Mouse (Mus musculus) forebrain, embryonic 11.5 days (tissue): ENCODE results near the gene Methig1. TPM values are rescaled to one million over a fixed set of nuclear protein-coding genes. Genes with fewer than 3 reads are reported as not detected.
"Not testable (repeated sequence)": the region's sequence is repeated elsewhere in the genome, so short reads cannot be mapped to it uniquely, and the experiment has no call there.

Source experiments
- ATAC-seq: fragments of 200-750 bp; cut with Nextera tagmentation; replicated peaks from 2 replicates; pipeline ENCODE4 v1.8.0; 2017; ENCODE audit warnings: moderate TSS enrichment; ENCODE audit not compliant: low FRiP score
- DNase-seq: peaks from one replicate; pipeline ENCODE4 v3.0.0-alpha.2; 2017; ENCODE audit warnings: low spot score
- H3K27ac ChIP-seq: fragments of 300-500 bp; sonication (generic); 2 replicates; pipeline ENCODE4 v1.5.1; 2014; ENCODE audit warnings: low read depth, low read length
- H3K27me3 ChIP-seq: fragments of 300-500 bp; sonication (generic); 2 replicates; pipeline ENCODE4 v1.6.1; 2014; ENCODE audit warnings: mild to moderate bottlenecking, low read length, mixed read lengths; ENCODE audit not compliant: control insufficient read depth, insufficient read depth
- H3K36me3 ChIP-seq: fragments of 300-500 bp; sonication (generic); 2 replicates; pipeline ENCODE4 v1.6.1; 2014; ENCODE audit warnings: mild to moderate bottlenecking, low read length, moderate library complexity, mixed read lengths; ENCODE audit not compliant: control insufficient read depth, insufficient read depth
- H3K4me1 ChIP-seq: fragments of 300-500 bp; sonication (generic); replicated peaks from 2 replicates; pipeline ENCODE4 v1.6.1; 2014; ENCODE audit warnings: low read length, mixed read lengths; ENCODE audit not compliant: control insufficient read depth, insufficient read depth
- H3K4me2 ChIP-seq: fragments of 300-500 bp; sonication (generic); 2 replicates; pipeline ENCODE4 v1.6.1; 2014; ENCODE audit warnings: low read depth, mild to moderate bottlenecking, low read length, moderate library complexity, mixed read lengths; ENCODE audit not compliant: severe bottlenecking
- H3K4me3 ChIP-seq: fragments of 300-500 bp; sonication (generic); 2 replicates; pipeline ENCODE4 v1.5.1; 2014; ENCODE audit warnings: low read depth, low read length
- H3K9ac ChIP-seq: fragments of 300-500 bp; sonication (generic); 2 replicates; pipeline ENCODE4 v1.6.1; 2014; ENCODE audit warnings: low read length
- H3K9me3 ChIP-seq: fragments of 300-500 bp; sonication (generic); 2 replicates; pipeline ENCODE4 v1.6.1; 2016; ENCODE audit warnings: low read length, mixed read lengths; ENCODE audit not compliant: control insufficient read depth
- WGBS: fragments of 180-500 bp; shearing (Covaris S2); extraction: QIAGEN DNeasy Blood & Tissue Kit; methylation state at CpG from one replicate; pipeline ENCODE4 v1.1.7; 2014; 5-methylcytosine and 5-hydroxymethylcytosine counted together
- polyA plus RNA-seq: library from polyadenylated mRNA; unstranded; fragments of >200 nt; fragmentation: Nextera tagmentation; extraction: Ambion mirVana; gene quantifications from 2 replicates; pipeline ENCODE4 v1.2.1, GENCODE M21; 2014

Gene Methig1
- polyA plus RNA-seq, 1 experiment from 2014 or later: not detected

DNA sequence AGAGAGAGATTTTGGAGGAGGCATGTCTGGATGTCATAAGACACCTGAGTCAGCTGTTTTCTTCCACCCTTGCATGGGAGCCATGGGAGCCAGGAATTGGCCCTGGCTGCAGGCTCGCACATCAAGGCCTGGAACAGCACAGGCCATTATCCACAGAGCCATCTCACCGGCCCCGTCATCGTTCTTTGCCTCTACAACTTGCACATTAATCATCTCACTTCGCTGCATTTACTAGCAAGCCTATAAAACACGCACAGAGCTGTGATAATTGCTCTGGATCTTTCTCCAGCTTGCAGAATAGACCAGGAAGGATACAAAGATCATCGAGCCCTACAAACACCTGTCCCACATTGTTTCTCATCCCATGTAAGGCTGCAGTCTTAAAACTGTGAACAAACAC is 22.2 kb upstream of the Methig1 start:
- Histone ChIP-seq H3K27ac (no peak overlapping the region), H3K4me3 (no peak overlapping the region), H3K4me1 (no peaks in the 10 kb centered on the region), H3K9me3 (no peaks in the 10 kb centered on the region), H3K27me3 (no peaks in the 10 kb centered on the region), H3K4me2 (no peak overlapping the region), H3K9ac (no peak overlapping the region), H3K36me3 (no peaks in the 10 kb centered on the region)
- DNase-seq (no peak), ATAC-seq (no peak)
- 85% methylated on average over 7 of the region's 7 CpGs for WGBS

DNA sequence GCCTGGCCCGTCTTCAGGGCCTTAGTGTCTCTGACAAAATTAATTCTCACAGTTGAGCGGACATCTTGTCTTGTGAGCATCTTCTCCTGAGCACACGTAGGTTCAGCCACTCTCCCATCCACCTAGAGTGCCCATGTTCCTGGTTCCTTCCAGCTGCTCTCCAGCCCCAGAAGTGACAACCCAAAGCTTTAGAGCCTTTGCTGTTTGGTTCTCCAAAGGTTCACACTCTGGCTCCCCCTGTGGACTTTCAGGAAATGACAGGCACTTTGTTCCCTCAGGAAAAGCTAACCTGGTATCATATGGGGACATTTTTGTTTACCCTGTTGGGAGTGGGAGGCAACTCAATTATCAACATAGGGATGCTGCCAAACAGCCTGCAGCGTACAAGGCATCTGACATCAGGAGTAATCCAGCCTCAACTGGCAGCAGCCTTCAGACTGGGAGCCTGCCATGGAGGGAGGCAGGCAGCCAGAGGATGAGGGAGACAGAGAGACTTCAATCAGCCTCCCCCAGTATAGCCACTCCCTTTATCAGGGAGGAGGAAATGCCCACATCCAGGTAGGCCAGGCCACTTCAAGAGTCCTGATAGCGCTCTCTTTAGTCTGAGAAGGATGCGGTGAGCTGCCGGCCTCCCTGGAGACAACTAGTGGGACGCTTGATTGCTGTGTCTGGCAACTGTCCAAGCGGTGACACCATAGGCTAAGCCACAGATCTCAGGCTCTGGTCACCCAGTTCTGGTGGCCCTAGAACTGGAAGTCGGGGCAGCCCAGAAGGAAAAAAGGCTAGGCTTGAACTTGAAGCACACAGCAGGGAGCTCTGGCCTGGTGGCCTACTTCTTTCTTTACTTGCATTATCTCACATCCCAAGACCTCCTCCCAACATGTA is 20.6 kb upstream of the Methig1 start:
- H3K27ac ChIP-seq, H3K4me3 ChIP-seq, H3K4me1 ChIP-seq, DNase-seq, H3K9me3 ChIP-seq, H3K9ac ChIP-seq, H3K4me2 ChIP-seq, H3K27me3 ChIP-seq, H3K36me3 ChIP-seq, ATAC-seq: not testable (repeated sequence)
- 33% methylated on average over 2 of the region's 10 CpGs for WGBS

DNA sequence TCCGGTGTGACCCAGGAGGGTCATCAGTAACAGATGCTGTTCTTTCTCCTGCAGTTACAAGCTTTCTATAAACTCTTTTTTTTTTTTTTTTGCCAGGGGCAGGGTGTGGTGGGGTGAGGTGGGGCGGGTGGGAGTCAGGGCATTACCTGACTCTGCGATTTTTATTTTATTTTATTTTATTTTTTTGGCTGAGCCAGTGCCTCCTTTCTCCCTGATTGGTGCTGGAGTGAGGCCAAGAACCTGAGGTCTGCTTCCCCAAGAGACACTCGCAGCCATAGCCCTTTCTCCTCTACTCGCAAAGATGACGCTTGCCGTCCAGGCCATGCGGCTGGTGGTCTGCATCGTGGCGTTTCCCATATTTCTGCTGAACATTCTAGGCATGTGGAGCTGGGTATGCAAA is 18.3 kb upstream of the Methig1 start, which contains the start of gene Mettl7a3:
Mettl7a3 (plus strand) TSS at position 301 of the 400 bp plus-strand sequence.
- H3K4me2 ChIP-seq: no peak within 1 kb of the TSS
- no peak for DNase-seq
- no peak within 1 kb of the TSS for H3K27ac ChIP-seq
- H3K4me1 ChIP-seq: no peaks in the 10 kb centered on the region
- no peak within 1 kb of the TSS for H3K9ac ChIP-seq
- ATAC-seq: no peak
- 88% methylated on average over 10 of the region's 10 CpGs for WGBS
- no peaks in the 10 kb centered on the region for H3K27me3 ChIP-seq
- H3K9me3 ChIP-seq: no peaks in the 10 kb centered on the region
- H3K4me3 ChIP-seq: no peak within 1 kb of the TSS
- no peaks in the 10 kb centered on the region for H3K36me3 ChIP-seq

DNA sequence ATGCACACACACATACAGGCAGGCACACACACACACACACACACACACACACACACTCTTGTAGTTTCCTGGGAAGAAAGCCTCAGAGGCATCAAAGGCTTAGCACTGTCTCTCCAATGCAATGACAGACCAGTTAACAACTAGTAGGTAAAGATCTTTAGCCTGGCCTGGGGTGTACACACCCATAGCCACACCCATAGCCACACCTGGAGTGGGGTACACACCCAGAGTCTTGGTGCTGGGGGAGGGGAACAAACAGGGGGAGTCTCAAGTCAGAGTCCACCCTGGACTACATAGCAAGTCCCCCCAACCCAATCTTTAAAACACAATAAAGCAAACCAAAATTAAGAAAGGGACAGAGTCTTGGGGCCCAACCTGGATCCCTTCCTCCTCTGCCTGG is 15.6 kb upstream of the Methig1 start:
- H3K4me2 ChIP-seq, H3K27me3 ChIP-seq, ATAC-seq, H3K27ac ChIP-seq, H3K4me1 ChIP-seq, H3K36me3 ChIP-seq, DNase-seq, H3K9me3 ChIP-seq, H3K9ac ChIP-seq, H3K4me3 ChIP-seq: not testable (repeated sequence)

DNA sequence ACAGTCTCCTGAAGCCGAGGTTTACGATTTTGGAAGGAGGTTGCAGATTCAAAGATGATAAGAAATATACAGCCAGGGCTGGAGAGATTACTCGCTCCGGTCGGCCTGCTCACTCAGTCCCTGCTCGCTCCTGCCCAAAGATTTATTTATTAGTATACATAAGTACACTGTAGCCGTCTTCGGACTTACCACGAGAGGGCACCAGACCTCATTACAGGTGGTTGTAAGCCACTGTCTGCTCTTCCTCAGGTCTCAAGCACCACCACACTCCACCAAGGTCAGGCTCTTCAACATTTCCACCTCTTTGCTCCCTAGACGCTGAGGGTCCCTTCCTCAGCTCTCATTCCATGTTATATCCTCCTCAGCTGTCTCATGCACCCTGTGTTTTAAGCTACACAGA is 15.1 kb upstream of the Methig1 start:
- H3K9ac ChIP-seq, H3K4me1 ChIP-seq, H3K27ac ChIP-seq, H3K9me3 ChIP-seq, H3K4me2 ChIP-seq, H3K27me3 ChIP-seq, ATAC-seq, H3K4me3 ChIP-seq, H3K36me3 ChIP-seq: not testable (repeated sequence)
- WGBS: 46% methylated on average over 10 of the region's 10 CpGs
- peak; percentile 60 for DNase-seq

DNA sequence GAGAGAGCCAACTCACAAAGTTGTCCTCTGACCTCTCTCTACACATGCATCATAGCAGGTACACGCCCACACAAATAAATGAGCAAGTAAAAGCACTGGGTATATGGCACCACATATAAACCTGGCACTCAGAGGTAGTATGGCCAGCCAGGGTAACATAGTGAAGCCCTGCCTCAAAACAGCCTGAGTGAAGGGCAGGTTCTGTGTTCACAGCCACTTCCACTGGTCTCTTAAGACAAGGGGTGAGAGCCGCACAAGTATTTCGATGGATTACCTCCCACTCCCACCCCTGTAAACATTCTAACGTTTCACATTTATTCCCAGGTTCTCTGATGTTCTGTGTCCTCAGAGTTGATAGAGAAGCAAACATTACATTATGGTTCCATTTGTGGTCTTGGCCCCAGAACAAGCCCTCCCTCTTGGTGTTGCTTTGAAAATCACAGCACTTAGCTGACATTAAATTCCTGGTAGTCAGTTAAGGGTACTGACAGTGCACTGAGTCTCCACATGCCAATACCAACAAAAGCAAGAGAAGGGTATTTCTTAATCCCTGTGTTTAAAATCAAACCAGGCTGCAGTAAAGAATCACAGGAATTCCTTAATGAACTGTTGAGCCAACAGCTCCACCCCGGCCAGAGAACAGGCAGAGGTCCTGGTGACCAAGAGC is 11.5 kb upstream of the Methig1 start:
- DNase-seq, H3K9ac ChIP-seq, H3K4me1 ChIP-seq, ATAC-seq, H3K9me3 ChIP-seq, H3K4me3 ChIP-seq, H3K36me3 ChIP-seq, H3K27ac ChIP-seq, H3K27me3 ChIP-seq, H3K4me2 ChIP-seq: not testable (repeated sequence)
- 72% methylated on average over 4 of the region's 5 CpGs for WGBS

DNA sequence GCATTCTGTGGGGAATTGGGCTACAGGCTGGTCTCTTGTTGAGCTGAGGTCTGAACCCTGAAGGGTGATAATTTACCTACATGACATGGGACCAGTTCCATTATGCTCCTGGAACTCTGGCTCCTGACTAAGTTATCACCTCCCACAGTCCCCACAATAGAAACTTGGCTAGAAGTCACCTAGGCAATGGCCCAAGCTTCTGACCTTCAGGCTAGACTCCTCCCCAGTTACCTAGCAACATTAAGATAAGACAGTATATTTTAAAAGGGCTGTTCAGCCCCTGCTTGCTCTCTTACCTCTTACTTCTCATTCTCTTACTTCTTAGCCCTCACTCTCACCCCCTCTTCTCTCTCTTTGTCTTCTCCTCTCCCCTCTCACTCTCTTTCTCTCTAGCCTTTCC is 7.5 kb upstream of the Methig1 start:
- Histone ChIP-seq H3K9me3 (no peaks in the 10 kb centered on the region), H3K36me3 (no peaks in the 10 kb centered on the region), H3K27ac (no peak overlapping the region), H3K4me1 (no peaks in the 10 kb centered on the region), H3K9ac (no peak overlapping the region), H3K27me3 (no peaks in the 10 kb centered on the region), H3K4me2 (no peak overlapping the region), H3K4me3 (no peak overlapping the region)
- ATAC-seq: no peak
- no peak for DNase-seq

DNA sequence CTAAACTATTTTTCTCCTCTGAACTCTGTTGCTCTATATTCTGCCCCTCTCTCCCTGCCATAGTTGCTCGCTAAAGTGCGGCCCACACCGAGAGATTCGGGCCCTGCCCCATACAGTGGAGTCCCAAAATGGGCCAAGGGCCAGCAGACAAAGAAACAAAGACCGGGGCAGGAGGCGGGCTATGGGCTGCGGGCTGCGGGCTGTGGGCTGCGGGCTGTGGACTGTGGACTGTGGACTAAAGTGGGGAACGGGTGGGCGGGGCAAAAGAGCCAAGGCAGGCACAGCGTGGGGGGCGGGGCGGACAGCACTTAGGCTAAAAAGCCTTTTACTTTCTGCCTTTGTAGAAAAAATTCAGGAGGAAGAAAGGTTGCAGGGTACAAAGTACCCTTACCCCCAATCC is 6.2 kb upstream of the Methig1 start:
- Histone ChIP-seq H3K9me3 (no peaks in the 10 kb centered on the region), H3K36me3 (no peaks in the 10 kb centered on the region), H3K4me2 (no peak overlapping the region), H3K4me3 (no peak overlapping the region), H3K9ac (no peak overlapping the region), H3K4me1 (no peaks in the 10 kb centered on the region), H3K27me3 (no peaks in the 10 kb centered on the region), H3K27ac (no peak overlapping the region)
- 65% methylated on average over 14 of the region's 14 CpGs for WGBS
- DNase-seq (peak; percentile 53), ATAC-seq (no peak)

DNA sequence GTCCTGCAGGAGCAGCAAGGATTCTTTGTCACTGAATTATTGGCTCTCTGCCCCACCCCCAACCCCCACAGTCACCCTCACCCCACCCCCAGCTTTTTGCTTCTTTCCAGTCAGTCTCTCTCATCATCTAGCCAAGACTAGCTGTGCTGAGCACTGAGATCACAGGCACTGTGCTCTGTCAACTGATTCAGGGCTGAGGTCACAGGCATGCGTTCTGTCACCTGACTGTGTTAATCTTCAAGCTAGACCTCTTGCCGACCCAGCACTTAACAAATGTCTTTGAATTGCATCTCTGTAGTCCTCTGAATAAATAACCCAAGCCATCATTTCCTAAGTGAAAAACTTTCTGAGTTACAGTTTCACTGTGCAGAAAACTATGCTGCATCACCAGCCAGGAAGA is 3.5 kb upstream of the Methig1 start:
- Histone ChIP-seq H3K4me1 (no peaks in the 10 kb centered on the region), H3K9me3 (no peaks in the 10 kb centered on the region), H3K4me3 (no peak overlapping the region), H3K36me3 (no peaks in the 10 kb centered on the region), H3K9ac (no peak overlapping the region), H3K27ac (no peak overlapping the region), H3K27me3 (no peaks in the 10 kb centered on the region), H3K4me2 (no peak overlapping the region)
- no peak for DNase-seq
- 73% methylated on average over 2 of the region's 2 CpGs for WGBS
- no peak for ATAC-seq
